Mouse (Mus musculus) embryo, embryonic 11 days (tissue): ENCODE results near the gene Rtl1.

Experiments
- DNase-seq: peaks from one replicate; pipeline ENCODE4 v3.0.0-alpha.2; 2015

Rtl1 gene

GRCm38 (mm10) chr12:109600230-109600629, at the start of gene Rtl1:
Gene Rtl1 (minus strand): TSS chr12:109600330.
- no peak for DNase-seq

DNA sequence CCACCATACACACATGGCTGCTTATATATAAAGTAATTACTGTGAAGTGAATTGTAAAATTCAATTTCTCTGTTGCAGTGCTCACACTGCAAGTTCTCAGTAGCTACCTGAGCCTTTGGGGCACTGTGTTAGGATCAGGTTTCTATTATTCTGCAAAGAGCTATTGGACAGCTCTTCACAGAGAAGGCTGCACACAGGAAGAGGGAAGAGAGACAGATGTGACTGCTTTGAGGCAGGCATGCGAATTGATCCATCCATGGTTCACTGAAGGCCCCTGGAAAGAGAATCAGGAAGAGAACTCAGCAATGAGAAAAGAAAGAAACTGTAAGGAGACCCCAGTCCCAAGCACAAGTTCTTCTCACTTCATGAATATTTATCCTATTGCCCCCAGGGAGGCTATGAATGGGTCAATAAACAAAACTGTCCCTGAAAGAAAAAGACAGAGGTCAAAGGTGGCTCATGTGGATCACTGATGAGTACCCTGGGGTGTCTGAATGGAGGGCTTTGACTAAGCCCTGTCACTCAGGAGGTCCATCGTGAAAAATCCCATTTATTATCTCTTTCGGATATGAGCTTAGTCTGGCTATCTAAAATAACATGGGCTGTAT, 40.5 kb upstream of the Rtl1 start:
- DNase-seq, result peak; percentile 72

- peak; percentile 30 for DNase-seq
Observed at GRCm38 (mm10) chr12:109632035-109632434, 31.9 kb upstream of the Rtl1 start.

- DNase-seq, result no peak
Observed at GRCm38 (mm10) chr12:109628887-109629286, 28.8 kb upstream of the Rtl1 start.

- no peak for DNase-seq
Observed at GRCm38 (mm10) chr12:109626910-109627309, 26.8 kb upstream of the Rtl1 start.

DNA sequence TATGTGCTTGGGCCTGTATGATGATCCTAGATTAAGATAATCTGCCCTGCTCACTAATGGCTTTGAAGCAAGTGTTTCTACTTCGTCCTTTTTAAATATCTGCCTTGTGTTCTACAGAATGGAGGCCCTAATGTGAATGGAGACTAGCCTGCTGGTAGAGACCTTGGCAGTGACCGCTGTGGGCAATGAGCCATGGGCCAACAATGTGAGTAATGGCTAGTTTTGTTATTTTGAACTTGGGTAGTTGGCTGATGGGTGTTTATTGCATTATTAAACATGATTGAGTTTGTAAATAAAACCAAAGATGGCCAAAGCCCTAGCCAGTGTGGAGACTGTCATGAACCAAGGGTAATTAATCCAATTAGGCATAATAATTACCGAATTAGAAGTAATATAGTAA, 20.1 kb upstream of the Rtl1 start:
- DNase-seq, result no peak

GRCm38 (mm10) chr12:109617993-109618392, 17.9 kb upstream of the Rtl1 start:
- no peak for DNase-seq

DNA sequence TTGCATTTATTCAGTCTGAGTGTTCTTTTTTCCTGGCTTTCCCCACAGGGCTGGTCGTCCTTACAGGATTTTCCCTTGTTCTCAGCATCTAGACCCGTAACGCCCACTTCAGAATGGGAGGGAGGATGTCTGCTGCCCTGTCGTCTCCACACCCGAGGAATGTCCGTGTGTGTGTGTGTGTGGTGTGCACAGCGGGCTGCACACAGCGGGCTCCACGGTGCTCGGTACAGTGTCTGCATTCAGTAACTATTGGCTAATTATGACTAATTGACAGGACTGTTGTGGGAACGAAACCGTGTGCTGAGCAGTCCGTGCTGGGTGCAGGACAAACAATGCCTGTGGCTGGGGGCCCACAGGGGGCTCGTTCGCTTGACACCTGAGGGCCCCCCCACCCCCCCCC, 17.0 kb upstream of the Rtl1 start:
- DNase-seq, result peak; percentile 16

GRCm38 (mm10) chr12:109615371-109615770, 15.2 kb upstream of the Rtl1 start:
- no peak for DNase-seq

GRCm38 (mm10) chr12:109614416-109614815, 14.3 kb upstream of the Rtl1 start:
- peak; percentile 47 for DNase-seq

DNA sequence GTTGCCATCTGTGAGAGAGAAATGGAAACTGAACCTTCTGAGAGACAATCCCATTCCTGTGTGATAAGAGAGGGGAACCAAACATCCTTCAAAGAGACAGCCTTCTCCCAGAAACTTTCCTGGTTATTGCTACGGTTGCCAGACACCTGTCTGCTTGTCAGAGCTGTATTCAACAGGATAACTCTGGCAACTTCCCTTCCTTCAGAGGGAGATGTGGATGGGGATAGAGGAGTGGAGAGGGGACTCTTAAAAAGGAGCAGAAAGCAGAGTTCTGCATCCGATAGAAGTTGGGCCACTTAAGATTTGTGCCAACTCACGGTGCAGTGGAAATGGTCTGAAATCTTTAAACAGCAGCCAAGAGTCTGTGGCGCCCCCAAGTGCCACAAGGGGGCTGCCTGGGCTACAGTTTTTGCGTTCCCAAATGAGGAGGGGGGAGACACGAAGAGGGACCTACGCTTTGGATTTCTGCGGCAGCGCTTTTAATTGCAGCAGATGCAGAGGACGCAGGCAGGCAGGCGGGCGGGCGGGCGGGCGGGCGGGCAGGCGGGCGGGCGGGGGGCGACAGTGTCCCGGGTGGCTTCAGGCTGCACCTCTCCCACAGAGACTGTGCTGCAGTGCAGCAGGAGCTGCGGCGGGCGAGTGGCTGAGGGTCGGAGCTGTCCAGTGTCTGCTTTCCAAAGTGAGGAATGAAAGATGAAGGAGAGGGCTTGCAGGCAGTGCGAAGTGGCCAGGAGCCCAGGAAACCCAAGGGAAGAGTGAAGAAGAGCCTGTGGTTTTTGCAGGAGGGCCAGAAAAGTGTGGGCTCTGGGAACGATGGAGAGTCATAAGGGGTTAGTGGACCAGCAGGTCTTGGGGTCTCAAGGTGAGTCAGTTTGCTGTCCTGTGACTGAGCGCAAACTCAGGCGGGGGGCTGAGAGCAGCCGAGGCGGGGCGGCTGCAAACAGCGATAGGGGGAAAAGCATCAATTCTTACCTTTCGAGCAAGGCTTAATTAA, 12.6 kb upstream of the Rtl1 start:
- DNase-seq, result peak; percentile 69

- peak; percentile 62 for DNase-seq
Observed at GRCm38 (mm10) chr12:109608576-109609440, 8.7 kb upstream of the Rtl1 start.

DNA sequence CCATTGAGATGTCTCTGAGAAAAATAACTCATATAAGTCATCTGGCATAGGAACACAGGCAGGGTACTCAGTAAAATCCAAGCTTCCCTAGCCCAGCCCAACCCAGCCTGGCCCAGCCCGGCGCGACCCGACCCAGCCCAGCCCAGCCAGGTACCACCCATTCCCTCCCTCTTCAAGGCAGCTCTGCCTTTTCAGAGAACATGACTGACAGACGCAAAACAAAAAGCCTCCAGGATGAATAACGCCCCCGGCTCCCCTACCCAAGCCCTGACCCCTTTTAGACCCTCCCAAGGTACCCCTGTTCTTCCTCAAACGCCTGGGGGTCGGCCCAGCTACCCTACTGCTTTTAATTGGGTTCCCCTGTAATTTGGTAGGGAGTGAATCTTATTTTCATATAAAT, 7.8 kb upstream of the Rtl1 start:
- DNase-seq, result no peak

GRCm38 (mm10) chr12:109607191-109607590, 7.1 kb upstream of the Rtl1 start:
- DNase-seq, result peak; percentile 34

DNA sequence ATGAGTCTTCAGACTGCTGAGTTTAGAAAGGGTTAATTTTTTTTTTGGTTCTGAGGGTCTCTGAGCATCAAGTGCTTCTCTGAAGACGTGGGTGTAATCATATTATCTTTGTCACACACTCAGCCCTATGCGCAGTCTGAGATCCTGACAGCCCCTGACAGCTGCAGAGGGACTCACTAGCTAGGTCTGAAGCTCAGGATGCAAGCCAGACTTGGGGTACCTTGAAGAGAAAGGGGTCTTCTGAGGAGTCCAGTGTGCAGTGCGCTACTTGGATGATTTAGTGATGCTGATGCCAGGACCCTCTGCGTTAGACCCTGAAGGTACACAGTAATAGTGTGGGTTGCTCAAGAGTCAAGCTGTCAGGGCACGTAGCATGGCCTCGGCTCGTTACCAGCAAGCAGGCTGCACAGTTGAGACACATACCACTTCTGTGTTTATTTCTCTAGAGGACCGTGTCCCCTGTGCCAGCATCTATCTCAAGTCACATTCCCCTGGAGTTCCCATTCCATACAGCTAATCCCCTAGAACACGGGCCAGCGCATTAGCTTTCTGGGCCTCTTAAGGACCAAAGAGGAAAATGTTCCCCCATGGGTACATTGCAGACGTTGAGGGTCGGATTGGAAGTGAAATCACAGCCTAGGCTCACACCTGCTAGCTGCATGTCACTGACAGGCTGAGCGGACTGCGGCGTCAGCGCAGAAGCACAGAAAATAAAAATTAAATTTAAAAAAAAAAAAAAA, 5.0 kb upstream of the Rtl1 start:
- DNase-seq, result no peak

GRCm38 (mm10) chr12:109598551-109599250, 1.4 kb downstream of the Rtl1 start:
- DNase-seq, result peak; percentile 17

GRCm38 (mm10) chr12:109596726-109597125, 3.4 kb downstream of the Rtl1 start:
- DNase-seq, result no peak

GRCm38 (mm10) chr12:109596232-109596631, 3.9 kb downstream of the Rtl1 start:
- DNase-seq, result peak; percentile 67

DNA sequence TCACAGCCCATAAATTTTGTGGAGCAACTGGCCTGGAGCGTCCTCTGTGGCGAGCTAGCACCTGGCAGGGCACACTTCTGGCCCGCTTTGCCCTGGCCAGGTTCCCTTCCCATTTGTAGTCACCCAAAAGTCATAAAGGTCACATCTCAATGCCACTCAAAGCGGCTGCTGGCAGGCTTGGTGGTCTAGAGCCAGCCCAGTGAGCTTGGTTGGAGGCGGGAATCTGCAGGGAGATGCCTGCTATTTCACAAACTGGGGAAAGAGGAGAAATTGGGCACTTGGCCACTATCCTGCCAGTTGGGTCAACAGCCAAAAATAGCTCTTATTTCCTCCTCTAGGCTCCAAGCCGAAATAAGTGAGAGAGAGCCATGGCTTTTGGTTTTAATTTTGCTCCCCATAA, 4.4 kb downstream of the Rtl1 start:
- peak; percentile 11 for DNase-seq

DNA sequence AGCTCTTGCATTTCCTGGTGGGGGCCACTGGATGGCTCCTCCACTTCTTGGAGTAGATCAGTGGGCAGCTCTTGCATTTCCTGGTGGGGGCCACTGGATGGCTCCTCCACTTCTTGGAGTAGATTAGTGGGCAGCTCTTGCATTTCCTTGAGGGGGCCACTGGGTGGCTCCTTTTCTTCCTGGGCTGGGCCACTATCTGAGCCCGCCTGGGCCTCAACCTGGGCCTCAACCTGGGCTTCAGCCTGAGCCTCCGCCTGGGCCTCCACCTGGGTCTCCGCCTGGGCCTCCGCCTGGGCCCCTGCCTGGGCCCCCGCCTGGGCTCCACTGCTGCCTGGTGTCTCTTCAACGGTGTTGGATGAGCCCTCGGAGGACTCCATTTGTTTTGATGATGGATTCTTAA, 5.2 kb downstream of the Rtl1 start:
- no peak for DNase-seq

GRCm38 (mm10) chr12:109582185-109582584, 17.9 kb downstream of the Rtl1 start:
- no peak for DNase-seq

DNA sequence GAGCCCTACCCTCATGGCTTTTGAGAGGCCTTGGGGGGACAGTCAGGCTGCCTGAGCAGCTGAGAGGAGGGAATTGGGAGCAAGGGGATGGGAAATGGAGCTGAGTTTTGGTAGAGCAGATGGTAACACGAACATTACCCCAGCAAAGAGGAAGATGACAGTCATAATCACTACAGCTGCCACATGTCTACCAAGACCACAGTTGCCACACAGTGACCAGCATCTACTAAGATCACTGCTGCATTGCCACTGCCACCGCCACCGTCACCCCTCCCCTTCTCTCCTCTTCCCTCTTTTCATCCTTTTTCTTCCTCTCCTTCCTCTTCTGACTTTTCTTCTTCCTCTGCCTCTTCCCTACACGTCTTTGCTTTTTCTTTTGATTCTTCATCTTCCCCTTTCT, 27.9 kb downstream of the Rtl1 start:
- no peak for DNase-seq
